Mouse (Mus musculus) kidney, embryonic 14.5 days (tissue): ENCODE measurements around the gene Dcaf12. TPM values are rescaled to one million over a fixed set of nuclear protein-coding genes. Genes with fewer than 3 reads are reported as not detected.

Experiments
- polyA plus RNA-seq: library from polyadenylated mRNA; unstranded; fragments of >200 nt; fragmentation: Nextera tagmentation; extraction: Ambion mirVana; gene quantifications from 2 replicates; pipeline ENCODE4 v1.2.1, GENCODE M21; 2014

Gene Dcaf12
- polyA plus RNA-seq, 1 experiment from 2014 or later, result 53.0 TPM

Other genes with a start within 250 kb of the Dcaf12 start
- 12.8 and 13.3 TPM in 2 replicates for gene Aqp3, start 216.7 kb downstream of the Dcaf12 start, polyA plus RNA-seq
- 18.0 and 32.9 TPM in 2 replicates for gene Nol6, start 190.4 kb downstream of the Dcaf12 start, polyA plus RNA-seq
- gene Ube2r2, start 179.1 kb downstream of the Dcaf12 start, polyA plus RNA-seq, result 97.6 and 103 TPM in 2 replicates
- 37.2 and 65.5 TPM in 2 replicates for gene Ubap2, start 39.7 kb downstream of the Dcaf12 start, polyA plus RNA-seq
- gene Ubap1, start 34.1 kb upstream of the Dcaf12 start, polyA plus RNA-seq, result 39.7 and 59.5 TPM in 2 replicates
- gene Kif24, start 150.0 kb upstream of the Dcaf12 start, polyA plus RNA-seq, result 8.5 and 9.3 TPM in 2 replicates
- 61.5 and 75.7 TPM in 2 replicates for gene Nudt2, start 150.3 kb upstream of the Dcaf12 start, polyA plus RNA-seq
- gene AI464131, start 188.2 kb upstream of the Dcaf12 start, polyA plus RNA-seq, result 3.8 and 8.9 TPM in 2 replicates
- 0.93 and 1.0 TPM in 2 replicates for gene 1110017D15Rik, start 202.4 kb upstream of the Dcaf12 start, polyA plus RNA-seq